Mouse (Mus musculus) liver, adult (tissue): ENCODE data around the gene Ddx4.
"Not testable (repeated sequence)": the region's sequence is repeated elsewhere in the genome, so short reads cannot be mapped to it uniquely, and the experiment has no call there.

Source experiments
- GATA4 ChIP-seq: IDR thresholded peaks from 2 replicates; pipeline ENCODE4 v1.6.1; 2014; ENCODE audit warnings: mild to moderate bottlenecking, low read length; ENCODE audit not compliant: insufficient replicate concordance

The Ddx4 gene

DNA sequence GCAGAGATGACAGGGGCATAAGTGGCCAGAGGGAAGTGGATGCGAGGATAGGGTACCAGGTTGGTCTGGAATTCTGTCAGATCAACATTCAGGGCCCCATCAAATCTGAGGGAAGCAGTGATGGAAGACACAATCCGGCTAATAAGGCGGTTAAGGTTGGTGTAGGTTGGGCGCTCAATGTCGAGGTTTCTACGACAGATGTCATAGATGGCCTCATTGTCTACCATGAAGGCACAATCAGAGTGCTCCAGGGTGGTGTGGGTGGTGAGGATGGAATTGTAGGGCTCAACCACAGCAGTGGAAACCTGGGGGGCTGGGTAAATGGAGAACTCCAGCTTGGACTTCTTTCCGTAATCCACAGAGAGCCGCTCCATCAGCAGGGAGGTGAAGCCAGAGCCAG is 58.0 kb downstream of the Ddx4 start, which contains the start of gene Il31ra:
TSS of gene Il31ra (minus strand) at position 101 of the 400 bp plus-strand sequence.
- TF ChIP-seq GATA4, result not testable (repeated sequence)

DNA sequence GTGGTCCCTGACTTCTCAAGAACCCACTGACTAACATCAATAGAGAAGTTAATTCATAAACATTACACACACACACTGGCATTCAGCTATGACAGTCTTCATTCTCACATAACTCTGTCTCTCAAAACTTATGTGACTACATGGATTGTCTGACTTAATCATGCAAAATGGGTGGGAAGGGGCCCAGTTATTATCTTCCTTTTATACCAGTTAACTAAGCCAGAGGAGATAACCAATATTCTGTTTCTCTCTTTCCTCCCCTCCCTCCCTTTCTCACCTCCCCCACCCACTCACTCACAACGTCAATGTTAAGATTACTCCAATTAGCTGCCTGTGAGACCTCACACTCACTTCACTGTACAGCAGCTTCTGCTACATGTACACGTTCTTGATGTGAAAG is 62.0 kb downstream of the Ddx4 start:
- no peak for TF ChIP-seq GATA4

DNA sequence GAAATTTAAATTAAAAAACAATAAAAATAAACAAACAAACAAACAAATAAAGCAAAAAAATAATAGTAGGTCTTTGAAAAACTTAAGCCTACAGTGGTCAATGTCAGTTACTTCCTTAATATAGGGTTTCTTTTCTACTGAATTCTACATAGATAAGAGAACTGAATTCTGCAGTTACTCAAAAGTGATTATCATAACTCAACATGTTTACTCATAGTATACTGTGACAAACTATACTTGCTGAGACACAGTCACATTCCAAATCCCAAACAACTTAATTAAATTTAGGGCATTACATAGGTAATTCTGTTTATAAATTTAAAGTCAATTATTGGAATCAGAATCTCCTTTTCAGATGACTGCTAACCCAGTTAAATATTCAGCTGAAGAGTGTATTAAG is 62.6 kb downstream of the Ddx4 start:
- TF ChIP-seq GATA4, result no peak

DNA sequence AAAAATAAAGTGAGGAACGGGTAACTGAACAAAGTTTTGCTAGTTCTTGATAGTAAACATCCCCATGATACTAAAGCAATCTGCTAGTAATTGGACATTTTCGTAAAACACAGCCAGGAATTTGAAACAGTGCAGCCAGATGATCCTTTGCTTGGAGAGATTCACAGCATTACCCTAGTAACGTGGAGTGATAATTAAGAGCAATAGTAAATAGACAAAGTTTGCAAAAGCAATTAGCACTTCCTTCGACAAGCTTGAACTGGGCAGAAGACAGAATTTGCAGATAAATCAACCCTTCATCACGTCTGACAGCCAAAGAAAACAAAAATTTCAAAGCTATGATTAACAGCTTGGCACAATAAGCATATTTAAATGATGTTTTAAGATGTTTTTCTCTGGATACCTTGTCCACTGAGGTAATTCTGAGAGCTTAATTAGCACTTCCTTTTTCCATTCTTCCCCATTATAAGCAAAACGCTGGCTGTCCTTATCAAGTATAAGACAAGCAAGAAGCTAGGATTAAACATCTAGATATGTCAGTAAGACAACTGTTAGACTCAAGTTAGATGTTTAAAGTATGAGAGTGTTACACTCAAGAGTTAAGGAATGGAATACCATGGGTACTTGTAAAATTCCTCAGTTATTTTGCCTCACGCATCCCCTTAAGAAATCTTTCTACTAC is 67.6 kb downstream of the Ddx4 start:
- no peak for TF ChIP-seq GATA4

DNA sequence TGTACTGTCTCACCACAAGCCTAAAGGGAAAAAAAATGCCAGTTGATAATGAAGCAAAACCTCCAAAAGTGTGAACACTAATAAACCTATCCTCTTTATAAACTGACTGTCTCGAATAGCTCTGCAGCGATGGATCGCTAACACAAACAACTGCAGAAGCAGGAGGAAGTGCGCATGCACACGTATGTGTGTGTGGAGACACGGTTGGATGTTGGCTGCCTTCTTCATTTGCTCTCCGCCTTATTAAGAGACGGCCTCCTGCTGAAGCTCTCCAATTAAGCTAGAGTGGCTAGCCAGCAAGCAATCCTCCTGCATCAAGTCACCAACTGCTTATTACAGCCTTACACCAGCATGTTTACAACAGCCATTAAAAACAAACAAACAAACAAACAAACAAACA is 70.0 kb downstream of the Ddx4 start:
- TF ChIP-seq GATA4, result no peak

DNA sequence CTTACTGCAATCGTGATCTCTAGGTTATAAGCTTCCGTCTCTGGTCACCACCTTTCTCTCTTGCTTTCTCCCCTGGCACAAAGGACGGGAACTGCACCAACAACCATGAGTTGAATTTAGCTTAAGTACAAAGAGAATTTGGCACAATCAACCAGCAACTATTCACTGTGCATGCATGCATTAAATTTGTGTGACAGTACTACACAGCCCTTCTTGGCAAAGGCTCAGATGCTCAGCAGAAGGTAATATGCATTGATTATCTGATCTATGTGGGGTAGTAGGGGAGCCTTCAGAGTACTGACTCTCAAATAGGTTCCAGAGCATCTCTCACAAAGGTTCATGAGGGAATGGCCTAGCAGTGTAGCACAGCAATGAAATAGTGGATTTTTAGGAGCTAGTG is 70.5 kb downstream of the Ddx4 start:
- TF ChIP-seq GATA4, result no peak

DNA sequence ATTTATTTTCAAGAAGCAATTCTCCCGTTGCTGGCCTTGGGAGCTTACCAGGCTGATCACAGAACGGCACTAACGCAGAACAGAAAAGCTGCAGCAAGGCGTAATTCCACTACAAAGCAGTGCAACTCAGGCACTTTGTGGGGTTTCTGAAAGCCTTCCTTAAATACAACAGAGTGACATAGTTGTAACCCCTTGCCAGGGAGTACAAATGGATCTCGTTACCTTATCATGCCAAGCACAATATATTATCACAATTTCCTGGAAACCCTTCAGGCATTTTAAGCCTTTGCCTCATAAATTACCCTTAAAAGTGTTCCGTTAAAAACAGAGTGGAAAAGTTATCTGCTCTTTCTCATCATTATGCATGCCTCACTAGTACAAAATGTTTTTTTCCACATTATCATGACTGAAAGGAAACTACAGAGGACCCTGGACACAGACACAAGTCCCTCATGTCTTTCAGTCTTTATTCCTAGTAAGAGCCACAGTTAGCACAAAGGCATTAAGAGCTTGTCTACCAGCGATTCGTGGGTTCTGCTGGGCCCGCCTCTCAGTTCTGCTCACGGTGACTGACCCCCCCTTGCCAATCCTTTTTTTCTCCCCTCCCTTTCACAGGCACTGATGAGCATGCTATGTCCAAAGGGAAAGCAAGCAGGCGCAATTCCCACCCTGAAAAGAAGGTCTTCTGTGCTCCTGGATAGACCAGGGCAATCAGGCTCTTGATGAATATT is 71.5 kb downstream of the Ddx4 start:
- TF ChIP-seq GATA4, result no peak

DNA sequence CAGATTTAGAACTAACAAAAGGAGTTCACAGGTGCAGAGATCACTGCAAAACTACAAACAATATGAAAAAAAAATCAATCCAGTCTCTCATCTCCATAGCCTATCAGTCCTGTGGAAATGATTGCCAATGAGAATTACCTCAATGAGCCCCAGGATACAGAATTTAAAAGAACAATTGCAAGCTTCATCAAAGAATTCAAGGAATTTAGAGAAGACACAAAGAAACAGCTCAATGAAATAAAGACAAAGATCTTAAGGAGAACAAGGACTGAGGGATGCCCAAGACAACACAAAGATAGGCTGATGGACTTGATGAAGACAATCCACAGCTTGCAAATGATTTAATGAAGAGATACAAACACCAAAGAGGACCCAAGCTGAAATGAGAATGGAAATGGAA is 78.5 kb downstream of the Ddx4 start:
- no peak for TF ChIP-seq GATA4

DNA sequence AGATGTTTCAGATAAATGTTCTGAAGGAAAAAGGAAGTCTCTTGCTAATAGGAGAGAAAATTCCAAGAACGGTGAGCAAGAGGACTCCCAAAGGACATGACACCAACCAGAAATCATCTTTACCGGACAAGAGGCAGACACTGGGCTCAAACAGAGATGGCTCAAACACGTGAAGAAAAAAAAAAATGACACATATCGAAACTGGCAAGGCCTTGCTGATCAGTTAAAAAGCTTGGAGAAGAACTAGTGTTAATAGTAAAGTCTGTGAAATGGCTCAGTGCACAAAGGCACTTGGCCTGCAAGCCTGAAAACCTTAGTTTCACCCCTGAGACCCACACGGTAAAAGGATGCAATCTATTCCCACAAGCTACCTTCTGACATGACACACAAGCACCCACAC is 81.5 kb downstream of the Ddx4 start:
- TF ChIP-seq GATA4, result no peak

DNA sequence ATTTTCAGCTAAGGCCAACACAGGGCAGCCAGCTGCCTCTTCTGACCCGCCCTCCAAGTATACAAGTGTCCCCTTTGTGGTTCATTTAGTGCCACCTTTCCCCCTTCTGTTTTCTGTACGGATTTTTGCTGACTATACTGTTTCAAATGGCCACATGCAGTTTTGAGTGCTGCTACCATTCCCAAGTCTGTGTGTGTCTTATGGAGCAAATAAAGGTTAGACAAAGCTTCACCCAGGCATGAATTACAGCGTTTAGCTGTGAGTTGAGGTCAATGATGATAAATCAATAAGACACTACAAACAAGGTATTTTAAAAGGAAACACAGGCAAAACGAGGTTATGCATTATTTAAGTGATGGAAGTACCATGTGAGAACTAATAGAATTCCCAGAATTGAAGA is 82.7 kb downstream of the Ddx4 start:
- no peak for TF ChIP-seq GATA4

DNA sequence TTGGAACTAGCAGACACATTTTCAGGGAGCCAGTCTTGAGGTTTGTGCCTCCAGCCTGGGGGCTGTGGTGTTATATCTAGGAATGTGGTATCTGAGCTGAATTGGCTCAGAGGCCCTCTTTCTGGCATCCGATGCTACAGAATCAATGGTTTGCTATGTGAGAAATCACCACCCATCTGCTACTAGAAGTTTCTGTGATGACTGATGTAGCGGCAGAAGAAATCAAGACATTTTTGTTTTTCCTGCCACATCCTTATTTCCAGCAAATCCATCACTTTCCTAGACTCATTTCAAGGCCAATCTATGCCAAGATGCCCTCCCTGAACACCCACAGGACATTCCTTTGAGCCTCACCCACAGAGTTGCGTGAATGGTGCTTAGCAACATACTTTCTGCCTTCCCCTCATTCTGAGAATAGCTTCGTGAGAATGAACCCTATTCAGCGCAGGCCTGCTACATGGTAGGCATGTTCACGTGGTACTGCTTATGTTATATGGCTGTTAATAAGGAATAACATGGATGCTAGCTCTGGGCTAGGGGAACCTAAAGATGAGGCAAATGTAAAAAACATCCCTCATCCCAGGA is 91.6 kb downstream of the Ddx4 start:
- TF ChIP-seq GATA4, result no peak

DNA sequence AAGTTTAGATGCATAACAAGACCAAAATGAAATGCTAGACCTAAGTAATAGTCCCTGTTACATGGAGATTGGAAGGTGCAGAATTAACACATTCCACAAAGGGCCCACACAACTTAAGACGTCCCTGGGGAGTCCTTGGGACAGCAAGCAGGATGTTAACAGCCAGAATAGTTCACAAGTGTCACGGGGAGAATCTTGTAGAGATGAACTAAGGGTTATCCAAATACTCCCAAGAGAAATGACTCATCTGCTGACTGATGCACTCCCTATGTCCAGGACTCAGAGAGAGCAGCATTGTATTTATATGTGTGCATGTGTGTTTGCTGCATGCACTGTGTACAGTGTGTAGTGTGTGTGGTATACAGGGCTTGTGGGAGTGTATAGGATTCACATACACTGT is 95.8 kb downstream of the Ddx4 start:
- TF ChIP-seq GATA4, result no peak

DNA sequence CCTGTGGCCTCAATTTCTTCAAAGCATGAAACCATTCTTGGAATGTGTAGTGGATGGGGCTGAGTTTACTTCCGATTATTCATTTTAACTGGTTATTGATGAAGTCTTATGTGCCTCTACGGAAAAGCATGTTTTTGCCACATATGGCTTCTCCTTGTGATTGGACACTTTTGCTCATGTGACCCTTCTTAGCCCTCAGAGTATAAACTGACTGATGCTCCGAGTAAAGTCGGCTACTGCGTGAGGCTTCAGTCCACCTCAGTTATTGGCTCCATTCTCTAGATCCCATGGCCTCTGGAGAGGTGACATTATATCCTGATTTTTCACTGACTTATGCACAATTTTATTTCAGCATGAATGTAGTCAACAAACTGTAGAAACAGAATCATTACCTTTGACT is 99.0 kb downstream of the Ddx4 start:
- no peak for TF ChIP-seq GATA4

DNA sequence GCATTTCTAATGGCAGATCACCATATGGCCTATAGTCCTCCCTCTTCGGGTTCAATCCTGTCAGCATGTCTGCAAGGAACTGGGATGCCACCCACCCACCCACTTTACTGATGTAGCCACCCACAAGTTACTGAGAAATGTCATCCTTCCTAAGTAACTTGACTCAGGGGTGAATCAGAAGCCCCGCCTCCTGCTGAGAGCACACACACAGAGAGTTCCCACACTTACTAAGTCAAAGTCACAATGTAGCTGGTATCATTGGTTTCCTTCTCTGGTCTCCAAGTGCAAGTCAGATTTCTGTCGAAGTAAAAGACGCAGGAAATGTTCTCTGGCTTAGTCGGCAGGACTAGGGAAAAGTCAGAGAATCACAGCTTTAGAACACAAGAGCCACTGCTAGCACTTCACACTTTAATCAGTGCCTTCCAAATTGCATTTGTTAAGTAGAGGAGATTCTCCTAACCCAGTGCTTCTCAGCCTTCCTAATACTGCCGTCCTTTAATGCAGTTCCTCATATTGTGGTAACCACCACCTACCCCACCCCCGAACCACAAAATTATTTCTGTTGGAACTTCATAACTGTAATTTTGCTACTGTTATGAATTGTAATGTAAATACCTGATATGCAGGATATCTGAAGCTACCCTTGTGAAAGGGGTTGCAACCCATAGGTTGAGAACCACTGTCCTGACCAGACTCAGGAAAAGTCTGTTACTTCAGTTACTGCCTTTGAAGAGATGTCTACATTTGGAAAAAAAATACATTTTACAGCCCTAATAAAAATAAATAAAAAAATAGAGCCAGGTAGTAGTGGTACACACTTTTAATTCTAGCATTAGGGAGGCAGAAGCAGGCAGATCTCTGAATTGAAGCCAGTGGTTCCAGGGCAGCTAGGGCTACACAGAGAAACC is 100.4 kb downstream of the Ddx4 start:
- no peak for TF ChIP-seq GATA4
